11 mouse cellular contexts compared by ENCODE assay signal in the genomic region with DNA sequence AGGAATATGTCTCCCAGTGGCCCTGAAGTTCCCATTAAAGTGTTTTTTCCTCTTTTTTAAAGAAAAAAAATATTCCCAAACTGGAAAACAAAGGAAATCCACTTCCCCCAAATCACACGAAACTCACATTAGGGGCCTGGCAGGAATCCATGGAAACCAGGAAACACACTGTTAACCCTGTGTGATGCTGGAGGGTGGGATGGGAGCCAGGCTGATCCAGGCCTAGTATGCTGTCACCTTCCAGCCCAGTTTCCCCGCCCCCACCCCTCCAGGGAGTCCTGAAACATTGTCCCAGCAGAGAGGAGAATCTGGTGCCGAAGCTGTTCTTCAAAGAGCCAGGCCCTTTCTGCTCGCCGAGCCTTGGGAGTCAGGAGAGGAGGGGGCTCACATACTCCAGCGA. TPM values are rescaled to one million over a fixed set of nuclear protein-coding genes. Genes with fewer than 3 reads are reported as not detected.
A peak's percentile ranks its signal among the peaks of the same experiment; 100 is the strongest.
DNase-seq lines count a peak whose midpoint lies in the region; ATAC-seq lines count a peak whose summit lies in the region.
"Had no signal": no experiment of that assay in that cellular context is flagged by ENCODE, and none has a peak within 500 bp of the region (broad histone marks: within the 10 kb centered on the region; RNA-seq: fewer than 3 reads in every experiment).

No protein-coding gene starts in this region.

- 28% methylated on average over 6 of the region's 6 CpGs for WGBS in forebrain, embryonic 11.5 days
- 11% methylated on average over 6 of the region's 6 CpGs for WGBS in forebrain, embryonic 15.5 days
- 19% methylated on average over 6 of the region's 6 CpGs for WGBS in lung, embryonic 16.5 days
- 31% methylated on average over 6 of the region's 6 CpGs for WGBS in stomach, embryonic 14.5 days

- H3K9ac ChIP-seq in forebrain, embryonic 11.5 days (ENCODE audit: low read length) = 0 out of 2 replicates have a peak overlapping the region, but pooled peaks have one; percentile 12
- no peak overlapping the region for H3K9ac ChIP-seq in forebrain, embryonic 15.5 days (replicated peaks)
- 0 out of 2 replicates have a peak overlapping the region, but pooled peaks have one; percentile 5 for H3K9ac ChIP-seq in lung, embryonic 16.5 days (ENCODE audit: low read length)
- H3K9ac ChIP-seq in stomach, embryonic 14.5 days (replicated peaks; ENCODE audit: low read depth, low read length) = no peak overlapping the region
- H3K9ac ChIP-seq: midbrain, embryonic 15.5 days had no signal

- no peak overlapping the region for H3K4me3 ChIP-seq in forebrain, embryonic 11.5 days (ENCODE audit: low read depth, low read length)
- no peak overlapping the region for H3K4me3 ChIP-seq in forebrain, embryonic 15.5 days
- no peak overlapping the region for H3K4me3 ChIP-seq in lung, embryonic 16.5 days (ENCODE audit: low read length)
- no peak overlapping the region for H3K4me3 ChIP-seq in stomach, embryonic 14.5 days (ENCODE audit: low read depth, low read length)
- H3K4me3 ChIP-seq: midbrain, embryonic 15.5 days had no signal

- H3K27me3 ChIP-seq in forebrain, embryonic 11.5 days (ENCODE audit: control insufficient read depth, insufficient read depth, low read length) = peaks cover 2% of the 10 kb centered on the region; the same call in 1 of the 2 replicates
- peaks cover 9% of the 10 kb centered on the region; the same call in 1 of the 2 replicates for H3K27me3 ChIP-seq in forebrain, embryonic 15.5 days
- H3K27me3 ChIP-seq in lung, embryonic 16.5 days (ENCODE audit: control insufficient read depth, insufficient read depth, low read depth, low read length) = no peaks in the 10 kb centered on the region
- H3K27me3 ChIP-seq in stomach, embryonic 14.5 days (ENCODE audit: control insufficient read depth, insufficient read depth, low read length) = no peaks in the 10 kb centered on the region

- peaks cover 17% of the 10 kb centered on the region for H3K4me1 ChIP-seq in forebrain, embryonic 11.5 days (replicated peaks; ENCODE audit: control insufficient read depth, insufficient read depth, low read length)
- H3K4me1 ChIP-seq in forebrain, embryonic 15.5 days = peaks cover 28% of the 10 kb centered on the region
- H3K4me1 ChIP-seq in lung, embryonic 16.5 days (replicated peaks; ENCODE audit: control insufficient read depth, insufficient read depth, low read length) = peaks cover 28% of the 10 kb centered on the region
- H3K4me1 ChIP-seq in stomach, embryonic 14.5 days (ENCODE audit: control insufficient read depth, insufficient read depth, low read length) = peaks cover 26% of the 10 kb centered on the region

- no peaks in the 10 kb centered on the region for H3K36me3 ChIP-seq in forebrain, embryonic 11.5 days (ENCODE audit: control insufficient read depth, insufficient read depth, low read length)
- H3K36me3 ChIP-seq in forebrain, embryonic 15.5 days = no peaks in the 10 kb centered on the region
- H3K36me3 ChIP-seq in lung, embryonic 16.5 days (ENCODE audit: control insufficient read depth, insufficient read depth, low read length) = no peaks in the 10 kb centered on the region
- no peaks in the 10 kb centered on the region for H3K36me3 ChIP-seq in stomach, embryonic 14.5 days (ENCODE audit: control insufficient read depth, insufficient read depth, low read length)
- H3K36me3 ChIP-seq: midbrain, embryonic 15.5 days had no signal

- no peak for ATAC-seq in forebrain, embryonic 11.5 days (replicated peaks; ENCODE audit: low FRiP score)
- ATAC-seq in forebrain, embryonic 15.5 days (replicated peaks) = no peak
- 0 out of 2 replicates have a peak, but pooled peaks have one; percentile 34 for ATAC-seq in lung, embryonic 16.5 days (ENCODE audit: low read depth)
- no peak for ATAC-seq in stomach, embryonic 14.5 days (ENCODE audit: insufficient number of reproducible peaks, insufficient read depth, low FRiP score, low read depth)
- ATAC-seq: midbrain, embryonic 15.5 days had no signal

- no peaks in the 10 kb centered on the region for H3K9me3 ChIP-seq in forebrain, embryonic 11.5 days (ENCODE audit: control insufficient read depth, low read length)
- H3K9me3 ChIP-seq in forebrain, embryonic 15.5 days = no peaks in the 10 kb centered on the region
- H3K9me3 ChIP-seq in lung, embryonic 16.5 days (ENCODE audit: control insufficient read depth, low read length) = no peaks in the 10 kb centered on the region
- no peaks in the 10 kb centered on the region for H3K9me3 ChIP-seq in stomach, embryonic 14.5 days (ENCODE audit: control insufficient read depth, low read depth, low read length)
- H3K9me3 ChIP-seq: midbrain, embryonic 15.5 days had no signal

- intact Hi-C loops in heart, postnatal 36 days (cut with DNase I) = loop anchor here (2.0 kb wide), 1 partner anchor 18 kb away; no protein-coding TSS in a partner anchor

- H3K27ac ChIP-seq in forebrain, embryonic 11.5 days (ENCODE audit: low read depth, low read length) = no peak overlapping the region
- H3K27ac ChIP-seq in forebrain, embryonic 15.5 days (replicated peaks) = no peak overlapping the region
- H3K27ac ChIP-seq in lung, embryonic 16.5 days (ENCODE audit: low read length) = peak overlapping the region; percentile 33
- H3K27ac ChIP-seq in stomach, embryonic 14.5 days (ENCODE audit: low read length) = peak overlapping the region; percentile 40; the same call in 1 of the 2 replicates
- H3K27ac ChIP-seq: midbrain, embryonic 15.5 days had no signal

- DNase-seq in forebrain, embryonic 11.5 days (ENCODE audit: low spot score) = no peak
- DNase-seq in lung, postnatal 36 days = no peak
- DNase-seq in heart, postnatal 36 days = peak; percentile 36 to 46
- no peak for DNase-seq in neural tube, embryonic 10.5 days (ENCODE audit: extremely low spot score, low spot score)
- DNase-seq in thymus, adult 18-20 months = no peak
- DNase-seq: B cell, adult 2 months had no signal

- no peak overlapping the region for H3K4me2 ChIP-seq in forebrain, embryonic 11.5 days (ENCODE audit: low read depth, low read length, severe bottlenecking)
- H3K4me2 ChIP-seq in forebrain, embryonic 15.5 days (replicated peaks) = no peak overlapping the region
- H3K4me2 ChIP-seq in lung, embryonic 16.5 days (ENCODE audit: low read depth, low read length) = no peak overlapping the region
- H3K4me2 ChIP-seq in stomach, embryonic 14.5 days (replicated peaks; ENCODE audit: low read depth, low read length) = no peak overlapping the region
- H3K4me2 ChIP-seq: liver, embryonic 11.5 days; midbrain, embryonic 15.5 days had no signal

RNA-seq across cellular contexts. Expression of a gene that starts 32.2 kb away (rescaled TPM):
- 3.4 and 3.6 TPM in 2 replicates for polyA plus RNA-seq in forebrain, embryonic 11.5 days (2014; fragmentation: Nextera tagmentation; extraction: Ambion mirVana)
- polyA plus RNA-seq in forebrain, embryonic 15.5 days (2015; fragmentation: Nextera tagmentation; extraction: Ambion mirVana) = 0.68 and 1.1 TPM in 2 replicates
- 7.3 and 7.4 TPM in 2 replicates for polyA plus RNA-seq in lung, embryonic 16.5 days (2015; fragmentation: Nextera tagmentation; extraction: Ambion mirVana)
- 10 to 100 TPM; 38.7 to 45.3 TPM for total RNA-seq in heart, postnatal 36 days (2021)
- 10.3 and 11.2 TPM in 2 replicates for polyA plus RNA-seq in stomach, embryonic 14.5 days (2014; fragmentation: Nextera tagmentation; extraction: Ambion mirVana)

Comparison
In these comparisons a context has a peak if more than half of its experiments do, and no peak if none do; other contexts are left out.
1. H3K9ac ChIP-seq: peak in forebrain, embryonic 11.5 days (single experiment) and lung, embryonic 16.5 days (single experiment); none in forebrain, embryonic 15.5 days (single experiment) and stomach, embryonic 14.5 days (single experiment).
2. DNase-seq: peak in heart, postnatal 36 days (2 of 2); none in forebrain, embryonic 11.5 days (single experiment), lung, postnatal 36 days (single experiment), neural tube, embryonic 10.5 days (single experiment) and thymus, adult 18-20 months (0 of 2).
3. H3K27ac ChIP-seq: peak in lung, embryonic 16.5 days (single experiment) and stomach, embryonic 14.5 days (single experiment); none in forebrain, embryonic 11.5 days (single experiment) and forebrain, embryonic 15.5 days (single experiment).